Mouse (Mus musculus) stomach, postnatal 0 days (tissue): ENCODE results near the gene Nfkb1. TPM values are rescaled to one million over a fixed set of nuclear protein-coding genes. Genes with fewer than 3 reads are reported as not detected.

ENCODE experiments used
- ATAC-seq: fragments of 200-750 bp; cut with Nextera tagmentation; 2 replicates; pipeline ENCODE4 v1.8.0; 2017; ENCODE audit not compliant: low FRiP score, low TSS enrichment
- DNase-seq: peaks from one replicate; pipeline ENCODE4 v3.0.0-alpha.2; 2016; ENCODE audit warnings: low spot score
- H3K27ac ChIP-seq: fragments of 300-500 bp; sonication (generic); replicated peaks from 2 replicates; pipeline ENCODE4 v1.5.1; 2014; ENCODE audit warnings: mild to moderate bottlenecking, control low read depth
- H3K27me3 ChIP-seq: fragments of 300-500 bp; sonication (generic); 2 replicates; pipeline ENCODE4 v1.6.1; 2014; ENCODE audit warnings: low read length; ENCODE audit not compliant: control insufficient read depth, insufficient read depth
- H3K36me3 ChIP-seq: fragments of 300-500 bp; sonication (generic); 2 replicates; pipeline ENCODE4 v1.6.1; 2014; ENCODE audit warnings: low read length, mixed read lengths; ENCODE audit not compliant: control insufficient read depth, insufficient read depth
- H3K4me1 ChIP-seq: fragments of 300-500 bp; sonication (generic); replicated peaks from 2 replicates; pipeline ENCODE4 v1.6.1; 2014; ENCODE audit warnings: antibody characterized with exemption; ENCODE audit not compliant: control insufficient read depth, insufficient read depth
- H3K4me2 ChIP-seq: fragments of 300-500 bp; sonication (generic); replicated peaks from 2 replicates; pipeline ENCODE4 v1.6.1; 2014; ENCODE audit warnings: low read depth, mild to moderate bottlenecking, control low read depth, moderate library complexity
- H3K4me3 ChIP-seq: fragments of 300-500 bp; sonication (generic); 2 replicates; pipeline ENCODE4 v1.5.1; 2014; ENCODE audit warnings: low read depth, low read length, control low read depth
- H3K9ac ChIP-seq: fragments of 300-500 bp; sonication (generic); 2 replicates; pipeline ENCODE4 v1.6.1; 2014; ENCODE audit warnings: mild to moderate bottlenecking, low read length, control low read depth, mixed read lengths
- H3K9me3 ChIP-seq: fragments of 300-500 bp; sonication (generic); 2 replicates; pipeline ENCODE4 v1.6.1; 2016; ENCODE audit warnings: low read length; ENCODE audit not compliant: control insufficient read depth
- CTCF ChIP-seq: IDR thresholded peaks from 2 replicates; pipeline ENCODE4 v1.5.1; 2016; ENCODE audit warnings: antibody characterized with exemption, low read depth, mild to moderate bottlenecking, moderate library complexity
- EP300 ChIP-seq: optimal IDR thresholded peaks from 2 replicates; pipeline ENCODE3; 2016; ENCODE audit warnings: antibody characterized with exemption
- WGBS: fragments of 180-500 bp; shearing (Covaris S2); extraction: QIAGEN DNeasy Blood & Tissue Kit; methylation state at CpG from one replicate; pipeline ENCODE4 v1.1.7; 2014; 5-methylcytosine and 5-hydroxymethylcytosine counted together
- polyA plus RNA-seq: library from polyadenylated mRNA; unstranded; fragments of >200 nt; fragmentation: Nextera tagmentation; extraction: Ambion mirVana; gene quantifications from 2 replicates; pipeline ENCODE4 v1.2.1, GENCODE M21; 2015

Nfkb1 gene
- polyA plus RNA-seq, 1 experiment from 2014 or later: 13.7 TPM

DNA sequence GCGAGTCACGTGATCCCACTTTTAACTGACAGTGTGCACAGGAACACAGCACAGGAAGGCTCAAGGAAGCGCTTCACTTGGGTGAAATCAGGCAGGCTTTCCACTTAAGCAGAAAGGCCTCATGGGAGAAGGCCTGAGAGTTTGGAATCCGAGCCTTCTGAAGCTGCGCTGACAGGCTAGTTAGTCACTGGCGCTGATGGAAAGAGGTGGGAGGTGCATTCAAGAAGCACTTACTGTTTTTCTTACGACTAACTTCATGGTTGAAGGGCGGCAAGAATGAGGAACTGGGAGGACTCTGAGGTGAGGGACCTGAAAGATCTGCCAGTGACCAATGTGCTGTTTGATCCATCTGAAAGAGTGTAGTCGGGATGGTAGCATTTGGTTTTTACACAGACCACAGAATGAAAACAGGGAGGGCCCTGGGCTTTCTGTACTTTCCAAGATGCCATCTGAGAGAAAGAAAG is 62.6 kb downstream of the Nfkb1 start:
- 84% methylated on average over 9 of the region's 9 CpGs for WGBS
- no peak for ATAC-seq
- Histone ChIP-seq H3K4me1 (no peaks in the 10 kb centered on the region), H3K4me3 (no peak overlapping the region), H3K4me2 (no peak overlapping the region), H3K36me3 (peaks cover 9% of the 10 kb centered on the region; the same call in 1 of the 2 replicates), H3K27ac (no peak overlapping the region), H3K27me3 (no peaks in the 10 kb centered on the region), H3K9ac (no peak overlapping the region), H3K9me3 (no peaks in the 10 kb centered on the region)
- DNase-seq: no peak
- TF ChIP-seq CTCF (no peak), EP300 (no peak)

DNA sequence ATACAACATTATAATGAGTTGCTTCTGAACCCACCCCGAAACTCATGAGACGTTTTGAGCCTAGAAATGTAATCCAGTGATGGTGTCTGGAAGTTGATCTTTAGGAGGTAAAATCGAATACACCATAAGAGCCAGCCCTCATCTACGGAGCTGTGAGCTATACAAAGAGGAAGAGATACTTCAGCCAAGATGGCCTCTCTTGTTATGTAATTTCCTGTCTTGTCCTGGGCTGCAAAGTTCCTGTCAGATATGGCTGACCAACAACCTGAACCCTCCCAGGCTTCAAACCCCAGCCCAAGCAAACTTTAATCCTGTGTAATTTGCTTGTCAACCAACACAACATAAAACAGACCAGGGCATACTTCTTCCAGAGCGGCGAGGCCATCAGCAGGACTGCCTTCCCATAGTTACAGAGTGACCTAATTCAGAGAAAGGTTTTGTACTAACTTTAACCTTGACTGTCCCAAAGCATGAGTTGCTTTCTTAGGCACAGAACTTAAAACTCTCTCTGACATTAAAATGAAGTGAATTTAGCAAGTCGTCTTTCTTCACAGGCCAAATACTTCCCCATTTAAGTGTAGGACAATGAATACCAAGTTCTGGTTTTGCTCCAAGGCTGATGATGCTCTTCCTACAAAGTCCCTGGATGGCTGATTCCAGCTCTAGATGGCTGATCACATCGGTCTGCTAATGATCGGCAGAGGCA is 63.2 kb downstream of the Nfkb1 start:
- DNase-seq (no peak), ATAC-seq (no peak)
- H3K4me3 ChIP-seq: no peak overlapping the region
- WGBS: 82% methylated on average over 9 of the region's 9 CpGs
- TF ChIP-seq EP300 (no peak), CTCF (no peak)
- H3K4me2 ChIP-seq: no peak overlapping the region
- no peaks in the 10 kb centered on the region for H3K27me3 ChIP-seq
- no peaks in the 10 kb centered on the region for H3K4me1 ChIP-seq
- no peaks in the 10 kb centered on the region for H3K9me3 ChIP-seq
- H3K9ac ChIP-seq: no peak overlapping the region
- H3K36me3 ChIP-seq: peaks cover 12% of the 10 kb centered on the region; the same call in 1 of the 2 replicates
- H3K27ac ChIP-seq: no peak overlapping the region

DNA sequence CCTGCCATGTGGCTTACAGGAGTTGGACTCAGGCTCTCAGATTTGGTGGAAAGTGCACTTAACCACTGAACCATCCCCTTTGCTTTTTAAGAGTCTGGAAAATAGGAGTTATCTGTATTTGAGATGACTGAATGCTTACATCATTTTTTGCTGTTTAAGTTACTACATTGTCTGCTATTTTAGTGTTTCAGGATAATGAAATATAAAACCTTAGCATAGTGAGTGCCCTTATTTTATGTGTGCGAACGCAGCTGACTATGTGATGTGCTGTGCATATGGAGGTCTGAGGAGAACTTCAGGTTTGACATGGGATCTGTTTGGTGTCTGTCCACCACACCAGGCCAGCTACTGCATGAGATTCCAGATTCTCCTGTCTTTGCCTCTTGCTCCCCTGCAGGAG is 66.1 kb downstream of the Nfkb1 start:
- DNase-seq (no peak), ATAC-seq (no peak)
- no peak overlapping the region for H3K4me2 ChIP-seq
- H3K27me3 ChIP-seq: no peaks in the 10 kb centered on the region
- H3K4me1 ChIP-seq: no peaks in the 10 kb centered on the region
- TF ChIP-seq EP300: no peak
- no peak for TF ChIP-seq CTCF
- H3K27ac ChIP-seq: no peak overlapping the region
- whole genome bisulfite sequencing: 93% methylated on average over 2 of the region's 2 CpGs
- H3K9me3 ChIP-seq: no peaks in the 10 kb centered on the region
- peaks cover 12% of the 10 kb centered on the region for H3K36me3 ChIP-seq
- no peak overlapping the region for H3K4me3 ChIP-seq
- H3K9ac ChIP-seq: no peak overlapping the region

DNA sequence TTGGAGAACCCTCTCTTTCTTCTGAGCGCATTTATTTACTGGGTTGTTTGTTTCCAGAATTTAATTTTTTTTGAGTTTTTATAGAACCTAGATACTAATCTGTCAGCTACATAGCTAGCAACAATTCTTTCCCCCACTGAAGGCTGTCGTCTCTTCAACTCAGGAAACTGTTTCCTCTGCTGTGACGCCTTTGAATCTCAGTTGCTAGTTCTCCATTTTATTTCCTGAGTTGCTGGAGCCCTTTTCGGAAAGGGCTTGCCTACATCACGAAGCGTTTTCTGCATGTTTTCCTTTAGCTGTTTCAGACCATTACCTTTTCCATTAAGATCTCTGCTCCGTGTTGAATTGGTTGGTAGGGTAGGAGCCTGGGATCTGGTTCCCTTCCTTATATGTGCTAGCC is 74.6 kb downstream of the Nfkb1 start:
- TF ChIP-seq EP300 (no peak), CTCF (no peak)
- ATAC-seq (no peak), DNase-seq (no peak)
- no peaks in the 10 kb centered on the region for H3K9me3 ChIP-seq
- H3K27ac ChIP-seq: no peak overlapping the region
- no peak overlapping the region for H3K4me3 ChIP-seq
- H3K4me2 ChIP-seq: no peak overlapping the region
- 84% methylated on average over 7 of the region's 7 CpGs for WGBS
- H3K9ac ChIP-seq: no peak overlapping the region
- H3K36me3 ChIP-seq: peaks cover 26% of the 10 kb centered on the region
- no peaks in the 10 kb centered on the region for H3K27me3 ChIP-seq
- no peaks in the 10 kb centered on the region for H3K4me1 ChIP-seq

DNA sequence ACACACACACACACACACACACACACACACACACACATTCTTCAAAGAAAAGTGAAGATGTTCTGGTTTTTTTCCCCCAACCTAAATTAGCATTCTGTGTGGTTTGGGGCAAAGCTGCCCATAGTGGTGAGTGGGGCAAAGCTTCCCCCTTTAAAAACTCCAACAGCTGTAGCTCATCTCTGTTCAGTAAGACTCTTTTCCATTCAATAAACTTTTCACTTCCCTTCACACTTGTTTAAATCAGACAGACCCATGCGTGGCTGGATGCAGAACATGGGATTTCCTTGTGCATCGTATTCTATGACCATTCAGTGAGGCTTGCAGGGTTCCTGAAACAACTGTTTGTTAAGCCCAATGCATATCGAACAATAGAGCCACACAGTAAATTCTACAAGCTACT is 77.0 kb downstream of the Nfkb1 start:
- WGBS: 64% methylated on average over 3 of the region's 3 CpGs
- Histone ChIP-seq H3K9ac (no peak overlapping the region), H3K27me3 (no peaks in the 10 kb centered on the region), H3K4me2 (no peak overlapping the region), H3K4me3 (no peak overlapping the region), H3K4me1 (no peaks in the 10 kb centered on the region), H3K27ac (no peak overlapping the region), H3K9me3 (no peaks in the 10 kb centered on the region), H3K36me3 (peaks cover 37% of the 10 kb centered on the region)
- DNase-seq: no peak
- ATAC-seq: no peak
- TF ChIP-seq CTCF (no peak), EP300 (no peak)

DNA sequence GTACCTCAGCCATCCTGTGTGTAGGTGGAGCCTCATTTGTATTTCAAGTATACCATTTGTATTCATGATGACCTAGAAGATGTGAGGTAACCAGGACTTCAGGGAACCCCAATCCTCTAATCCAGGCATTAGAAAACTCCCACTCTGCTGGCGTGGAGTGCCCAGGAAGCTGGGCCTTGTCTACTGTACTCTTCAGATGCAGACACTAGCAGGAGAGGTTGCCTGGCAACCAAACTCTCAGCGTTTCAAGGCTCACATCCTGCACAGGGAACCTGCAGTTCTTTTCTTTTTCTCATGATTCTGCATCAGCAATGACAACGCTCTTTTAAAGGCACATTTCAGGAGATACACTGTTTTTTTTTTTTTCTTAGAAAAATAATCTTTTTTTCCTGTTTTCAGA is 81.1 kb downstream of the Nfkb1 start:
- WGBS: 64% methylated on average over 3 of the region's 3 CpGs
- Histone ChIP-seq H3K4me1 (no peaks in the 10 kb centered on the region; the same call in 1 of the 2 replicates), H3K27ac (no peak overlapping the region), H3K27me3 (no peaks in the 10 kb centered on the region), H3K36me3 (peaks cover 30% of the 10 kb centered on the region), H3K9me3 (no peaks in the 10 kb centered on the region), H3K9ac (no peak overlapping the region), H3K4me2 (no peak overlapping the region), H3K4me3 (no peak overlapping the region)
- ATAC-seq (no peak), DNase-seq (no peak)
- TF ChIP-seq CTCF (no peak), EP300 (no peak)
